Comparison of ENCODE assay signal across 8 mouse cellular contexts in genomic region chr7:80994663-80995005, GRCm38 (mm10). TPM values are rescaled to one million over a fixed set of nuclear protein-coding genes. Genes with fewer than 3 reads are reported as not detected.
DNase-seq lines count a peak whose midpoint lies in the region; ATAC-seq and TF ChIP-seq lines count a peak whose summit lies in the region.

No protein-coding gene starts in this region.

- peak overlapping the region; percentile 93 for H3K4me2 ChIP-seq in heart, embryonic 16.5 days (ENCODE audit: low read depth, low read length)

- H3K27me3 ChIP-seq in heart, embryonic 16.5 days (ENCODE audit: control insufficient read depth, insufficient read depth, low read length), result no peaks in the 10 kb centered on the region
- H3K27me3 ChIP-seq in G1E (ENCODE audit: insufficient read depth, low read length), result no peaks in the 10 kb centered on the region
- no peaks in the 10 kb centered on the region for H3K27me3 ChIP-seq in forebrain, embryonic 10.5 days (ENCODE audit: poor library complexity, severe bottlenecking)
- no peaks in the 10 kb centered on the region for H3K27me3 ChIP-seq in liver, adult 2 months (ENCODE audit: control insufficient read depth, insufficient read depth, low read length)

- DNase-seq in heart, adult 11 months, result no peak
- no peak for DNase-seq in G1E (ENCODE audit: low spot score)
- no peak for DNase-seq in forebrain, embryonic 10.5 days (ENCODE audit: extremely low spot score, low spot score)
- DNase-seq in liver, adult 2 months (ENCODE audit: extremely low read depth, low read depth, low spot score), result peak; percentile 59
- peak; percentile 13 for DNase-seq in testis, postnatal 14 days (ENCODE audit: low spot score)
- DNase-seq in layer of hippocampus, adult 8-10 months (ENCODE audit: low spot score in 2 of 2), result no peak
- no peak for DNase-seq in Muller cell, postnatal 12 days (ENCODE audit: inconsistent ontology term)

- H3K4me1 ChIP-seq in heart, embryonic 16.5 days (ENCODE audit: control insufficient read depth, insufficient read depth, low read length), result peaks cover 28% of the 10 kb centered on the region
- peaks cover 63% of the 10 kb centered on the region for H3K4me1 ChIP-seq in G1E (ENCODE audit: insufficient read depth, low read depth, low read length)
- peaks cover 38% of the 10 kb centered on the region for H3K4me1 ChIP-seq in forebrain, embryonic 10.5 days
- H3K4me1 ChIP-seq in liver, adult 2 months (ENCODE audit: control insufficient read depth, insufficient read depth, low read length), result peaks cover 25% of the 10 kb centered on the region

- WGBS in heart, embryonic 16.5 days, result 18% methylated on average over 6 of the region's 6 CpGs
- WGBS in forebrain, embryonic 10.5 days, result 48% methylated on average over 6 of the region's 6 CpGs
- WGBS in liver, adult 2 months, result 5% methylated on average over 6 of the region's 6 CpGs

- no peak for TF ChIP-seq CTCF in G1E (IDR thresholded peaks at IDR 0.05; ENCODE audit: low read depth, low read length)
- TF ChIP-seq CTCF in liver, adult 2 months (IDR thresholded peaks at IDR 0.05; ENCODE audit: low read depth, low read length), result no peak

- peak overlapping the region; percentile 99 for H3K9ac ChIP-seq in heart, embryonic 16.5 days (ENCODE audit: low read length)
- H3K9ac ChIP-seq in liver, adult 2 months (ENCODE audit: low read depth, low read length), result peak overlapping the region; percentile 98

- no peaks in the 10 kb centered on the region for H3K9me3 ChIP-seq in heart, embryonic 16.5 days (replicated peaks; ENCODE audit: control insufficient read depth, low read length)
- H3K9me3 ChIP-seq in G1E (replicated peaks), result no peaks in the 10 kb centered on the region
- no peaks in the 10 kb centered on the region for H3K9me3 ChIP-seq in forebrain, embryonic 10.5 days

- no peaks in the 10 kb centered on the region for H3K36me3 ChIP-seq in heart, embryonic 16.5 days (ENCODE audit: control insufficient read depth, insufficient read depth)
- peaks cover 17% of the 10 kb centered on the region for H3K36me3 ChIP-seq in G1E (replicated peaks)
- H3K36me3 ChIP-seq in forebrain, embryonic 10.5 days (replicated peaks), result no peaks in the 10 kb centered on the region; the same call in 1 of the 2 replicates
- H3K36me3 ChIP-seq in liver, adult 2 months (ENCODE audit: control insufficient read depth, insufficient read depth, low read length), result no peaks in the 10 kb centered on the region

- peak overlapping the region; percentile 97 for H3K27ac ChIP-seq in heart, embryonic 16.5 days (ENCODE audit: low read length)
- peak overlapping the region; percentile 98 for H3K27ac ChIP-seq in forebrain, embryonic 10.5 days
- H3K27ac ChIP-seq in liver, adult 2 months (replicated peaks; ENCODE audit: insufficient read depth, low read depth, low read length), result peak overlapping the region; percentile 90

- ATAC-seq in heart, embryonic 16.5 days (replicated peaks; ENCODE audit: extremely low read depth, insufficient read depth, low FRiP score), result no peak
- no peak for ATAC-seq in G1E (ENCODE audit: extremely low read depth, insufficient number of reproducible peaks, low FRiP score, poor library complexity, severe bottlenecking)

- peak overlapping the region; percentile 98 for H3K4me3 ChIP-seq in heart, embryonic 16.5 days (ENCODE audit: low read length)
- H3K4me3 ChIP-seq in G1E (ENCODE audit: low read depth, low read length), result peak overlapping the region; percentile 90
- peak overlapping the region; percentile 94 for H3K4me3 ChIP-seq in forebrain, embryonic 10.5 days
- peak overlapping the region; percentile 92 for H3K4me3 ChIP-seq in liver, adult 2 months (ENCODE audit: insufficient read depth, low read depth, low read length)

- peaks cover 27% of the 10 kb centered on the region for H3K79me2 ChIP-seq in liver, adult 2 months (ENCODE audit: control insufficient read depth, insufficient read depth, low read length)

- no peak for TF ChIP-seq POLR2A in liver, adult 2 months (IDR thresholded peaks at IDR 0.05; ENCODE audit: extremely low read depth, insufficient read depth, low read length)

RNA-seq across cellular contexts. Expression of gene Zfp592, which starts 1.2 kb away (rescaled TPM):
- polyA plus RNA-seq in heart, embryonic 16.5 days (2015; fragmentation: Nextera tagmentation; extraction: Ambion mirVana), result 8.9 and 10.1 TPM in 2 replicates
- total RNA-seq in G1E (2014; fragmentation: Nextera tagmentation) (72.4 and 79.7 TPM in 2 replicates), G1E (2017) (25.6 and 30.3 TPM in 2 replicates)
- 60.5 and 70.4 TPM in 2 replicates for polyA plus RNA-seq in G1E (2012)
- polyA plus RNA-seq in forebrain, embryonic 10.5 days (2016; fragmentation: Nextera tagmentation; extraction: Ambion mirVana), result 9.5 and 12.2 TPM in 2 replicates
- total RNA-seq in liver, adult 2 months (2014; rRNA removed), result 6.7 and 9.9 TPM in 2 replicates
- polyA plus RNA-seq in liver, adult 2 months (2012; rRNA removed), result 6.8 and 11.3 TPM in 2 replicates
- total RNA-seq in layer of hippocampus, adult 8-10 months (2022), result 10 to 100 TPM; 21.5 to 30.6 (median 26.4) TPM

RNA-seq across cellular contexts. Expression of gene Sec11a, which starts 47.1 kb away (rescaled TPM):
- polyA plus RNA-seq in heart, embryonic 16.5 days (2015; fragmentation: Nextera tagmentation; extraction: Ambion mirVana), result 142 and 151 TPM in 2 replicates
- total RNA-seq in G1E (2014; fragmentation: Nextera tagmentation), result 177 and 221 TPM in 2 replicates
- 395 and 472 TPM in 2 replicates for total RNA-seq in G1E (2017)
- polyA plus RNA-seq in G1E (2012), result 6.3 and 7.7 TPM in 2 replicates
- 190 and 226 TPM in 2 replicates for polyA plus RNA-seq in forebrain, embryonic 10.5 days (2016; fragmentation: Nextera tagmentation; extraction: Ambion mirVana)
- total RNA-seq in liver, adult 2 months (2014; rRNA removed), result 80.9 and 103 TPM in 2 replicates
- 52.0 and 64.6 TPM in 2 replicates for polyA plus RNA-seq in liver, adult 2 months (2012; rRNA removed)
- total RNA-seq in layer of hippocampus, adult 8-10 months (2022), result 10 to 100 TPM; 50.9 to 60.0 (median 55.3) TPM

Comparison
In these comparisons a context has a peak if more than half of its experiments do, and no peak if none do; other contexts are left out.
1. DNase-seq: peak in liver, adult 2 months (single experiment) and testis, postnatal 14 days (single experiment); none in heart, adult 11 months (single experiment), G1E (single experiment), forebrain, embryonic 10.5 days (single experiment), layer of hippocampus, adult 8-10 months (0 of 2) and Muller cell, postnatal 12 days (single experiment).
2. Peak in every context shown above with its lines, with median percentiles within 50 percentile points of each other: H3K27ac ChIP-seq and H3K4me3 ChIP-seq.